Mouse (Mus musculus): ENCODE measurements at regions not wholly inside any gene's neighbourhood (a gene's known extent, or its start where the extent isn't known, plus 50 kb on each side); places are given as distances from the start of the nearest gene placed in this dataset.

- no peak for TF ChIP-seq GATA1 (IDR thresholded peaks at IDR 0.05; ENCODE audit: low read length)
- no peak for TF ChIP-seq TAL1 (IDR thresholded peaks at IDR 0.05; ENCODE audit: low read length)
Observed at GRCm38 (mm10) chr5:119498431-119498830, 172.0 kb upstream of the Tbx3 start.
